Mouse (Mus musculus) forebrain, embryonic 10.5 days (tissue): ENCODE measurements at regions not wholly inside any gene's neighbourhood (a gene's known extent, or its start where the extent isn't known, plus 50 kb on each side); places are given as distances from the start of the nearest gene placed in this dataset.

Experiments used
- DNase-seq: peaks from one replicate; pipeline ENCODE4 v3.0.0-alpha.2; 2017; ENCODE audit warnings: low spot score; ENCODE audit errors: extremely low spot score
- H3K27ac ChIP-seq: fragments of 300-500 bp; sonication (generic); 2 replicates; pipeline ENCODE4 v1.5.1; 2016; ENCODE audit warnings: mild to moderate bottlenecking
- H3K27me3 ChIP-seq: fragments of 300-500 bp; sonication (generic); 2 replicates; pipeline ENCODE4 v1.6.1; 2016; ENCODE audit warnings: mild to moderate bottlenecking; ENCODE audit not compliant: poor library complexity, severe bottlenecking
- H3K36me3 ChIP-seq: fragments of 300-500 bp; sonication (generic); replicated peaks from 2 replicates; pipeline ENCODE4 v1.6.1; 2016; ENCODE audit warnings: mild to moderate bottlenecking, moderate library complexity
- H3K4me1 ChIP-seq: fragments of 300-500 bp; sonication (generic); 2 replicates; pipeline ENCODE4 v1.6.1; 2016
- H3K4me3 ChIP-seq: fragments of 300-500 bp; sonication (generic); 2 replicates; pipeline ENCODE4 v1.5.1; 2016; ENCODE audit warnings: mild to moderate bottlenecking, moderate library complexity
- H3K9me3 ChIP-seq: fragments of 300-500 bp; sonication (generic); 2 replicates; pipeline ENCODE4 v1.6.1; 2016; ENCODE audit warnings: mild to moderate bottlenecking, moderate library complexity
- WGBS: fragments of 180-500 bp; shearing (Covaris S2); methylation state at CpG from one replicate; pipeline ENCODE4 v1.1.7; 2016; 5-methylcytosine and 5-hydroxymethylcytosine counted together

GRCm38 (mm10) chr12:12708954-12709523 lies 232.7 kb downstream of the Mycn start:
- 0 out of 2 replicates have a peak, but pooled peaks cover 4% of the 10 kb centered on the region for H3K36me3 ChIP-seq
- H3K27ac ChIP-seq: peak overlapping the region; percentile 83
- WGBS: 12% methylated on average over 14 of the region's 14 CpGs
- H3K4me3 ChIP-seq: peak overlapping the region; percentile 21
- peaks cover 7% of the 10 kb centered on the region for H3K9me3 ChIP-seq
- peak; percentile 49 for DNase-seq
- peaks cover 46% of the 10 kb centered on the region for H3K4me1 ChIP-seq
- H3K27me3 ChIP-seq: no peaks in the 10 kb centered on the region; the same call in 1 of the 2 replicates

- H3K4me1 ChIP-seq: peaks cover 41% of the 10 kb centered on the region
- peaks cover 7% of the 10 kb centered on the region for H3K9me3 ChIP-seq
- DNase-seq: no peak
- peaks cover 3% of the 10 kb centered on the region; the same call in 1 of the 2 replicates for H3K27me3 ChIP-seq
- WGBS: 94% methylated on average over 14 of the region's 14 CpGs
- no peak overlapping the region for H3K4me3 ChIP-seq
- 0 out of 2 replicates have a peak, but pooled peaks cover 4% of the 10 kb centered on the region for H3K36me3 ChIP-seq
- H3K27ac ChIP-seq: no peak overlapping the region
Observed at GRCm38 (mm10) chr12:12706326-12706920, 235.3 kb downstream of the Mycn start.

- Histone ChIP-seq H3K36me3 (no peaks in the 10 kb centered on the region), H3K27ac (0 out of 2 replicates have a peak overlapping the region, but pooled peaks have one; percentile 48), H3K4me3 (no peak overlapping the region), H3K9me3 (no peaks in the 10 kb centered on the region), H3K4me1 (peaks cover 6% of the 10 kb centered on the region; the same call in 1 of the 2 replicates), H3K27me3 (peaks cover 10% of the 10 kb centered on the region; the same call in 1 of the 2 replicates)
- WGBS: 69% methylated on average over 3 of the region's 3 CpGs
- DNase-seq: no peak
Observed at GRCm38 (mm10) chr12:12701735-12702134, 240.0 kb downstream of the Mycn start.

- H3K27me3 ChIP-seq: peaks cover 16% of the 10 kb centered on the region
- no peaks in the 10 kb centered on the region for H3K36me3 ChIP-seq
- no peaks in the 10 kb centered on the region for H3K9me3 ChIP-seq
- H3K27ac ChIP-seq: 0 out of 2 replicates have a peak overlapping the region, but pooled peaks have one; percentile 48
- WGBS: 82% methylated on average over 7 of the region's 7 CpGs
- peaks cover 6% of the 10 kb centered on the region; the same call in 1 of the 2 replicates for H3K4me1 ChIP-seq
- no peak overlapping the region for H3K4me3 ChIP-seq
- DNase-seq: no peak
Observed at GRCm38 (mm10) chr12:12701060-12701667, 240.6 kb downstream of the Mycn start.

GRCm38 (mm10) chr12:12693838-12694777 lies 247.6 kb downstream of the Mycn start:
- DNase-seq: peak; percentile 56
- H3K27ac ChIP-seq: peak overlapping the region; percentile 79

GRCm38 (mm10) chr12:12687376-12687775 lies 254.3 kb downstream of the Mycn start:
- WGBS: 92% methylated on average over 2 of the region's 2 CpGs
- Histone ChIP-seq H3K36me3 (no peaks in the 10 kb centered on the region), H3K4me3 (no peak overlapping the region), H3K9me3 (no peaks in the 10 kb centered on the region), H3K27me3 (peaks cover 38% of the 10 kb centered on the region), H3K27ac (no peak overlapping the region), H3K4me1 (peaks cover 37% of the 10 kb centered on the region)
- DNase-seq: no peak

More at GRCm38 (mm10) chr12:12693838-12694777, 247.6 kb downstream of the Mycn start:
- H3K9me3 ChIP-seq: no peaks in the 10 kb centered on the region
- H3K36me3 ChIP-seq: no peaks in the 10 kb centered on the region
- WGBS: 3% methylated on average over 29 of the region's 29 CpGs
- H3K4me1 ChIP-seq: peaks cover 36% of the 10 kb centered on the region
- peak overlapping the region; percentile 27 for H3K4me3 ChIP-seq
- H3K27me3 ChIP-seq: peaks cover 61% of the 10 kb centered on the region

GRCm38 (mm10) chr12:12685217-12685522 lies 256.5 kb downstream of the Mycn start:
- no peaks in the 10 kb centered on the region for H3K9me3 ChIP-seq
- no peak overlapping the region for H3K4me3 ChIP-seq
- peak overlapping the region; percentile 79 for H3K27ac ChIP-seq
- H3K27me3 ChIP-seq: peaks cover 32% of the 10 kb centered on the region
- DNase-seq: no peak
- WGBS: 65% methylated on average over 7 of the region's 7 CpGs
- peaks cover 55% of the 10 kb centered on the region for H3K4me1 ChIP-seq
- H3K36me3 ChIP-seq: no peaks in the 10 kb centered on the region

- DNase-seq: no peak
- Histone ChIP-seq H3K4me3 (no peak overlapping the region), H3K27ac (peak overlapping the region; percentile 79), H3K9me3 (no peaks in the 10 kb centered on the region), H3K36me3 (no peaks in the 10 kb centered on the region), H3K4me1 (peaks cover 60% of the 10 kb centered on the region), H3K27me3 (peaks cover 27% of the 10 kb centered on the region)
- 36% methylated on average over 16 of the region's 16 CpGs for WGBS
Observed at GRCm38 (mm10) chr12:12684481-12685216, 257.1 kb downstream of the Mycn start.

GRCm38 (mm10) chr12:12683733-12684470 lies 257.8 kb downstream of the Mycn start:
- no peaks in the 10 kb centered on the region for H3K9me3 ChIP-seq
- no peak for DNase-seq
- peak overlapping the region; percentile 79 for H3K27ac ChIP-seq
- peaks cover 26% of the 10 kb centered on the region for H3K27me3 ChIP-seq
- WGBS: 62% methylated on average over 10 of the region's 10 CpGs
- H3K4me1 ChIP-seq: peaks cover 63% of the 10 kb centered on the region
- H3K4me3 ChIP-seq: no peak overlapping the region
- H3K36me3 ChIP-seq: no peaks in the 10 kb centered on the region

- Histone ChIP-seq H3K4me3 (peak overlapping the region; percentile 39), H3K4me1 (peaks cover 89% of the 10 kb centered on the region), H3K27ac (peak overlapping the region; percentile 88), H3K9me3 (no peaks in the 10 kb centered on the region), H3K36me3 (no peaks in the 10 kb centered on the region), H3K27me3 (peaks cover 41% of the 10 kb centered on the region)
- 8% methylated on average over 6 of the region's 6 CpGs for WGBS
- DNase-seq: peak; percentile 66
Observed at GRCm38 (mm10) chr12:12681101-12681500, 260.6 kb downstream of the Mycn start.

- H3K9me3 ChIP-seq: no peaks in the 10 kb centered on the region
- WGBS: 12% methylated on average over 14 of the region's 14 CpGs
- peak overlapping the region; percentile 39 for H3K4me3 ChIP-seq
- H3K4me1 ChIP-seq: peaks cover 88% of the 10 kb centered on the region
- peak overlapping the region; percentile 88 for H3K27ac ChIP-seq
- peaks cover 41% of the 10 kb centered on the region for H3K27me3 ChIP-seq
- DNase-seq: peak; percentile 81
- no peaks in the 10 kb centered on the region for H3K36me3 ChIP-seq
Observed at GRCm38 (mm10) chr12:12680371-12680921, 261.3 kb downstream of the Mycn start.
